Mouse (Mus musculus) right cerebral cortex, adult 18-20 months (tissue): Measurements from ENCODE around the gene Erbb2.

Source experiments
- DNase-seq: peaks from one replicate; pipeline ENCODE4 v3.0.0; 2022; ENCODE audit warnings: mixed read lengths

The Erbb2 gene

GRCm38 (mm10) chr11:98459071-98459741 lies 46.9 kb downstream of the Erbb2 start:
- no peak for DNase-seq

GRCm38 (mm10) chr11:98459860-98460259 lies 47.6 kb downstream of the Erbb2 start:
- DNase-seq = no peak

GRCm38 (mm10) chr11:98461109-98461720 lies 48.9 kb downstream of the Erbb2 start:
- no peak for DNase-seq

- DNase-seq = no peak
Measured at GRCm38 (mm10) chr11:98462255-98462654, 50.0 kb downstream of the Erbb2 start.

GRCm38 (mm10) chr11:98463911-98464310 lies 51.6 kb downstream of the Erbb2 start:
- no peak for DNase-seq

- DNase-seq = no peak
Measured at GRCm38 (mm10) chr11:98464516-98464915, 52.2 kb downstream of the Erbb2 start.

GRCm38 (mm10) chr11:98469761-98470714 lies 57.8 kb downstream of the Erbb2 start:
- no peak for DNase-seq

- DNase-seq = no peak
Measured at GRCm38 (mm10) chr11:98470795-98471194, 58.5 kb downstream of the Erbb2 start.

GRCm38 (mm10) chr11:98472696-98473095 lies 60.4 kb downstream of the Erbb2 start:
- no peak for DNase-seq

- no peak for DNase-seq
Measured at GRCm38 (mm10) chr11:98473916-98474479, 61.7 kb downstream of the Erbb2 start.

- no peak for DNase-seq
Measured at GRCm38 (mm10) chr11:98474967-98475366, 62.7 kb downstream of the Erbb2 start.

- no peak for DNase-seq
Measured at GRCm38 (mm10) chr11:98475630-98476433, 63.6 kb downstream of the Erbb2 start.

GRCm38 (mm10) chr11:98476434-98476807 lies 64.2 kb downstream of the Erbb2 start:
- no peak for DNase-seq

- DNase-seq = no peak
Measured at GRCm38 (mm10) chr11:98477011-98477701, 64.9 kb downstream of the Erbb2 start.

GRCm38 (mm10) chr11:98479026-98479939 lies 67.0 kb downstream of the Erbb2 start:
- no peak for DNase-seq

- no peak for DNase-seq
Measured at GRCm38 (mm10) chr11:98479940-98480497, 67.7 kb downstream of the Erbb2 start.

- DNase-seq = no peak
Measured at GRCm38 (mm10) chr11:98481231-98481630, 69.0 kb downstream of the Erbb2 start.

GRCm38 (mm10) chr11:98482067-98482466 lies 69.8 kb downstream of the Erbb2 start:
- no peak for DNase-seq

GRCm38 (mm10) chr11:98485749-98486148 lies 73.5 kb downstream of the Erbb2 start:
- DNase-seq = no peak
